Mouse (Mus musculus) ES-Bruce4 (cell line): Measurements from ENCODE around the gene Tmem138.

ENCODE experiments used
- CTCF ChIP-seq: IDR thresholded peaks from one replicate; pipeline ENCODE4 v1.8.1; 2011; ENCODE audit warnings: low read depth, low read length
- EP300 ChIP-seq: IDR thresholded peaks from 2 replicates; pipeline ENCODE4 v1.6.1; 2011; ENCODE audit warnings: low read depth, low read length; ENCODE audit not compliant: insufficient read depth

DNA sequence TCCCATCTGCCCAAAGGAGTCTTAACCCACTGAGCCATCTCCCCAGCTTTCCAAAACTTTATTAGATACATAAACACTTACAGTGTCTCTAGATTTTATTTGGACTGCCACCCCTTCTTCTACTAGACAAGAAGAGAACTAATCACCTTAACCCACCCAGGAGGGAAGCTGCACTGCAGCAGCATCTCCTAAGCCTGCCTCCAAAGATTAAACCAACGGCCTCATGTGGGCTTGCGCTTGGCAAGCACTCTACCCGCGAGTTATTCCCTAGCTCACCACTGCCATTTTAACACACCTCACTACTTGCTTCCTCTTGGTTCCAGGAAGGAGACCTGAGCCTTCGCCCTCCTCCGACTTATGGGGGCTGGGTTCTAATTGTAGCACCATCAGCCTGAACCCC is 12.9 kb downstream of the Tmem138 start:
- TF ChIP-seq CTCF (no peak), EP300 (no peak)
